Mouse (Mus musculus): ENCODE measurements around the gene Sult3a2.

- TF ChIP-seq HCFC1 (IDR thresholded peaks at IDR 0.05; ENCODE audit: borderline replicate concordance, insufficient read depth, low read length) (no peak), MAFK (IDR thresholded peaks at IDR 0.05; ENCODE audit: insufficient read depth, low read depth, low read length) (no peak), ZNF384 (IDR thresholded peaks at IDR 0.05; ENCODE audit: low read depth, low read length) (no peak), ZC3H11A (IDR thresholded peaks at IDR 0.05; ENCODE audit: borderline replicate concordance, low read depth, low read length) (no peak)
Observed at GRCm38 (mm10) chr10:33814266-33814665, 27.8 kb upstream of the Sult3a2 start.

Data from ES-E14 (cell line).